Mouse (Mus musculus): Measurements from ENCODE around the gene Optc. TPM values are rescaled to one million over a fixed set of nuclear protein-coding genes. Genes with fewer than 3 reads are reported as not detected.

Gene Optc
- polyA plus RNA-seq, 1 experiment from 2014 or later: 3.0 TPM

DNA sequence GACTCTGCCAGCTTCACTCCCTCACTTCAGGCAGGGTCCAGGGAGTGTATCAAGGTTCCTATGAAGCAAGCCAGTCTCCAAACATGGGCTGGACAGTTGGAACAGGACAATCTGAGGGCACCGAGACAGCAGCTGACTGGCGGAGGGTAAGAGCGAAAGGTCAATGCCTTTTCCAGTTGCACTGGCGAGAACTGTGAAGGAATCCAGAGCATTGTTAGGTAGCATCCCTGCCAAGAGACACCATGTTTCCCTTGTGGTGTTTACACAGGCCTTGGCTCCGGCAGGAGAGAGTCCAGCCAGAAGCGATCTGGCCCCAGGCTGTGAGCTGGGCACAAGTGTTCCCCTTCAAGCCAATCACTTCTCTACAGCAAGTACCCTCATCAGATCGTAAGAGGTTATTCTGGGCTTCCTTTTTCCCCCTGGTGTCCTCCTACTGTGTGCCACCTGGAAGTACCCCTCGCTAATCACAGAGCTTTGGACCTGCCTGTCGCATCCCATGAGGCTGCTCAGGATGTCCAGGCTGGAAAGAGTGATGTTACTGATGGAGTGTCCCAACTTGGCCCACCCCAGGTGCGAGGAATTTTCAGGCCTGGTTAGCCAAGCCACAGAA is 26.7 kb upstream of the Optc start:
- H3K4me1 ChIP-seq (replicated peaks): no peaks in the 10 kb centered on the region
- no peaks in the 10 kb centered on the region for H3K27me3 ChIP-seq
- no peak overlapping the region for H3K4me3 ChIP-seq
- no peak overlapping the region for H3K27ac ChIP-seq (replicated peaks)
- ATAC-seq (ENCODE audit: low FRiP score, low read depth): no peak
- no peaks in the 10 kb centered on the region for H3K9me3 ChIP-seq
- no peak overlapping the region for H3K4me2 ChIP-seq
- WGBS: 76% methylated on average over 10 of the region's 10 CpGs
- no peak overlapping the region for H3K9ac ChIP-seq
- no peaks in the 10 kb centered on the region for H3K36me3 ChIP-seq

DNA sequence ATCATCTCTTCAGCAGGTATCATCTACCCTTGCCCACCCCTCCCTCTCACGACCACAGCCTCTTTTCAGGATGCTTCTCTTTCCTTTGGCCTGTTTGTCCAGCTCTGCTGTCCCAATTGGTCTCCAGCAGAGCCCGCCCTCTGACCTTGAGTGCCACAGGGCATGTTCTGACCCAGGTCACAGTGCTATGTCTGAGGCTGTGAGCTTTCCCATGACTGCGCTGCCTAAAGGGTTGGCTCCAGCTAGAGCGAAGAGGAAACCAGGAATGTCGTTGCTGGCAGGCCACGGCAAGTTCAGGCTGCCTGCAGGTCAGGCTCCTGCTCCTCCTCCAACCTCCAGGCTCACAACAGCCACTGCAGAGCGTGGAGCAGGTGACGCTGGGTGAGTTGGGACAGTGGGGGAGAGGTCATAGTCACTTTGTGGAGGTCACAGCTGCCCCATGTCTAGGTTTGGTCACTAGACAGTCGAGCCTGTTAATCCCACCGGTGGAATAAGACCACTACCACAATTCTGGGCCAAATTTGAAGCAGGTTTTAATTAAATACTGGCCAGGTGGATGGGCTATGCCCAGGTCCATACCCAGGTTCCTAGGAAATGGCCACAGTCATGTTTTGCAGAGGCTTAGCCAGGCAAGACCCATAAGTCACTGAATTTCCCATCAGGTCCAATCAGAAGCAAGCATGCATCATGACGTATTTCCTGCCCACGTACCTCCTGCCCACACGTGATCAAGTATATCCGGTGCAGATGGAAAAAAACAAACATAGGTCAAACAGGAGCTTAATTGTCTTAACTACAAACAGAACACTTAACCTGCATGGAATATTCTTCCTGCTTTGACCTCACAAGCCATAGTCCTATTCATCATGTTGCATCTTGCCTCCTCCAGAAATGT is 25.7 kb upstream of the Optc start:
- H3K9me3 ChIP-seq: no peaks in the 10 kb centered on the region
- no peak overlapping the region for H3K27ac ChIP-seq (replicated peaks)
- H3K36me3 ChIP-seq: no peaks in the 10 kb centered on the region
- H3K4me2 ChIP-seq: no peak overlapping the region
- H3K4me3 ChIP-seq: no peak overlapping the region
- ATAC-seq (ENCODE audit: low FRiP score, low read depth): no peak
- H3K4me1 ChIP-seq (replicated peaks): no peaks in the 10 kb centered on the region
- no peak overlapping the region for H3K9ac ChIP-seq
- no peaks in the 10 kb centered on the region for H3K27me3 ChIP-seq
- WGBS: 72% methylated on average over 14 of the region's 14 CpGs

DNA sequence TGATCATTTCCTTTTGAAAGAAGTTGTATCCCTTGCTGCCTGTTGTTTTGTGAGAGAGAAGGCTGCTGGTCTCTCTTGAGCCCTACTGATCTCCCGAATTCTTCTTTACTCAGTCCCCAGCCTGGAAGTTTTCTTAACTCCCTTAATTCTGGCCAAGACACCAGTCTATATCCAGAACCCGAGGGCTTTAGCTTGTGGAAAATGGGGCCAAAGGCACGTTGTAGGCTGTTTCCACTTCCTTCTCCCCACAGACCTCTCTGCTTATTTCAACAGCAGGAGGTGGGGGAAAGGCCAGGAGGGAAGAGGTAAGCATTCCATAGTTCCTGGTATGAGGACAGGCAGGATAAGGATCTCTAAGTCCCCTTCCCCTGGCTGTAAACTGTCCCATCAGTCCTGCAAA is 22.2 kb upstream of the Optc start:
- 56% methylated on average over 3 of the region's 3 CpGs for WGBS
- no peak for ATAC-seq (ENCODE audit: low FRiP score, low read depth)

DNA sequence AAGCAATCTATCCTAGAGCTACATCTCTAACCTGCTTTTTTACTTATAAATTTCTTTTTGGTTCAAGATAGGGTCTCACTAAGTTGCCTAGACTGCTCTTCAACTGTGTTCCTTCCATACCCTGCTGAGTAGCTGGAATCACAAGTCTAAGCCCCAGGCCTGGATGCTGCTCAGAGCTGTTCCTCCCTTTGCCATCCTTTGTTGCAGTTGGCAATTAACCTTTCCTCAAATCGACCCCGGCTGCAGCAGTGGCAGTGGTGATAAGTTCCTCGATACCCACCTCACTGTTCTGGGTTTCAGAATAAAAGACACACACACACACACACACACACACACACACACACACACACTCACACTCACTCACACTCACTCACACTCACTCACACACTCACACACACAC is 17.4 kb upstream of the Optc start:
- H3K36me3 ChIP-seq: no peaks in the 10 kb centered on the region
- H3K27me3 ChIP-seq: no peaks in the 10 kb centered on the region
- H3K9ac ChIP-seq: no peak overlapping the region
- no peaks in the 10 kb centered on the region for H3K9me3 ChIP-seq
- H3K4me2 ChIP-seq: no peak overlapping the region
- peaks cover 24% of the 10 kb centered on the region for H3K4me1 ChIP-seq (replicated peaks)
- no peak for ATAC-seq (ENCODE audit: low FRiP score, low read depth)
- H3K4me3 ChIP-seq: no peak overlapping the region
- no peak overlapping the region for H3K27ac ChIP-seq (replicated peaks)
- WGBS: 88% methylated on average over 3 of the region's 3 CpGs

More for the DNA sequence above, 22.2 kb upstream of the Optc start:
- H3K27ac ChIP-seq (replicated peaks): no peak overlapping the region
- H3K4me2 ChIP-seq: no peak overlapping the region
- no peak overlapping the region for H3K4me3 ChIP-seq
- no peaks in the 10 kb centered on the region for H3K36me3 ChIP-seq
- no peaks in the 10 kb centered on the region for H3K4me1 ChIP-seq (replicated peaks)
- H3K9me3 ChIP-seq: no peaks in the 10 kb centered on the region
- H3K9ac ChIP-seq: no peak overlapping the region
- no peaks in the 10 kb centered on the region for H3K27me3 ChIP-seq

DNA sequence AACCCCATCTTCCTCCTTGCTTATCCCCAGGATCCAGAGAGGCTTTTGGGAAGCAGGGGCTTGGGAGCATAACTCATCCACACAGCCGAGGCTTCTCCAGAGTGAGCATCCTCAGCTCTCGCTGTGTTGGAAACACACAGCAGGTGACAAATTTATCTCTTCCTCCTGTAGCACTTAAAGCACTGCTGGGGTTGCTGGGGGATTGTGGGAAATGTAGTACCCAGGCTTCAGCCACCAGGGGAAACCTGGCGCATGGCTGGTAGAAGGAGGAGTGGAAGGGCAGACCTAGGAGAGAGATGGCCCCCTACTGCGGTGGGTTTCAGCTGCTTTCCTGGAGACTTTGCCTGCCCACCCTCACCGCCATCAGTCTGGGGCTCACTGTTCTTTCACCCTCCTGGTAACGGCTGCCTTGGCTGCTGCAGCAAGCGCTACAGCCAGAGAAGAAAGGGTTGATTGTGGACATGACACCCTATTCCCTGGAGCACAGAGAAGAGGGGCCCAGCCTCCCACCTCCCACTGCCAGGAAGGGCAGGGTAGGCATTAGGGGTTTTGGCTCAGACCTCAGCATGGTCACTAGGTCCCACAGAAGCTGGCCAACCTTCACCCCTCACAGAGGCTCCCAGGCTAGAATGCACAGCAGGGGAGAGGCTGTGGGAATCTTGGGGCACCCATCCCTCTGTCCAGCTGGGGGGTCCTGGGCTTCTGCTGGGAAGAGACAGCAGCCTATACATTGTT is 16.5 kb upstream of the Optc start:
- 24% methylated on average over 7 of the region's 7 CpGs for WGBS
- no peak overlapping the region; the same call in 1 of the 2 replicates for H3K4me3 ChIP-seq
- peak; percentile 61; the same call in 1 of the 2 replicates for ATAC-seq (ENCODE audit: low FRiP score, low read depth)
- peak overlapping the region; percentile 40 for H3K4me2 ChIP-seq
- H3K9ac ChIP-seq: no peak overlapping the region
- no peaks in the 10 kb centered on the region for H3K27me3 ChIP-seq
- peaks cover 24% of the 10 kb centered on the region for H3K4me1 ChIP-seq (replicated peaks)
- no peaks in the 10 kb centered on the region for H3K36me3 ChIP-seq
- H3K27ac ChIP-seq (replicated peaks): peak overlapping the region; percentile 14; the same call in 1 of the 2 replicates
- no peaks in the 10 kb centered on the region for H3K9me3 ChIP-seq

DNA sequence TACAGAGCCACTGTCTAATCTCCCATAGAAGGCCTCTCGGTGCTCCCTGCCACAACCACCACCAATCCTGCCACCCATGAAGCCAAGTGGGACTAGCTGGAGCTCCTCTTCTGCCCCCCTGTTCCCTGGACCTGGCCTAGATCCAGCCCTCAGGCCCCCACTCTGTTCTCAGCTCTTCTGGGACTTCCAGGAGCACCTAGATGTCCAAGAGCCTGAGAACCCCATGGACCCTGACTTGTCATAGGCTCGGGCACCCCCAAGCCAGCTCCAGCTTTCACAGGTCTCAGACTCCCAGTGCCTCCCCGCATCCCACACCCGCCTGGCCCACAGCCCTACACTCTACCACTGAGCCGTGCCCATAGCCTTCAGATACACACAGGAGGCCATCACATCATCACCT is 15.3 kb upstream of the Optc start:
- H3K9ac ChIP-seq: no peak overlapping the region
- H3K4me3 ChIP-seq: no peak overlapping the region
- WGBS: 96% methylated on average over 5 of the region's 5 CpGs
- H3K9me3 ChIP-seq: no peaks in the 10 kb centered on the region
- no peak overlapping the region for H3K4me2 ChIP-seq
- ATAC-seq (ENCODE audit: low FRiP score, low read depth): no peak
- H3K27ac ChIP-seq (replicated peaks): no peak overlapping the region
- H3K36me3 ChIP-seq: no peaks in the 10 kb centered on the region
- no peaks in the 10 kb centered on the region for H3K27me3 ChIP-seq
- peaks cover 26% of the 10 kb centered on the region for H3K4me1 ChIP-seq (replicated peaks)

DNA sequence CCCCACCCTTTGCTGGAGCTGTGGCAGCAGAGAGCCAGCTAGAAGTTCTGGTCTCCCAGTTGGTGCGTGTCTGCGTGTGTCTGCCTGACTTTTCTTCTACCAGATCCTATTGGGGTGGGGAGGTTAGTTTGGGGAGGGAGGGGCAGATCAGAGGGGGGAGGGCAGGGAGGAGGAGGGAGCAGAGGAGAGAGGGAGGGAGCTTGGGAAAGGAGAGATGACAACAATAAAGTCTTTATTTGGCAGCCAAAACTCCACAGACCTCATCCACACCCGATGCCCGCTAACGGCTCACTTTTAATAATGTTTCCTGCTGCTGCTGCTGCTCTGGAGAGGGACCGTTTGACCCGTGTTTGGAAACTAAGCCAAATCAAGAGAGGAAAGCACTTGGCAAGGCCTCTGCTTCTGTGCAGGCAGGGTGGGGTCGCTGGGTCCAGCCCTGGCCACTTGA is 13.5 kb upstream of the Optc start, which contains the start of gene Prelp:
TSS of gene Prelp (minus strand) at position 111 of the 448 bp plus-strand sequence.
- Histone ChIP-seq H3K36me3 (no peaks in the 10 kb centered on the region), H3K4me3 (peak within 1 kb of the TSS; percentile 16; the same call in 1 of the 2 replicates), H3K9ac (no peak within 1 kb of the TSS), H3K27me3 (no peaks in the 10 kb centered on the region), H3K4me2 (peak within 1 kb of the TSS; percentile 36), H3K27ac (replicated peaks) (peak within 1 kb of the TSS; percentile 70), H3K4me1 (replicated peaks) (peaks cover 36% of the 10 kb centered on the region), H3K9me3 (no peaks in the 10 kb centered on the region)
- ATAC-seq (ENCODE audit: low FRiP score, low read depth): peak; percentile 29; the same call in 1 of the 2 replicates
- WGBS: 10% methylated on average over 8 of the region's 8 CpGs

DNA sequence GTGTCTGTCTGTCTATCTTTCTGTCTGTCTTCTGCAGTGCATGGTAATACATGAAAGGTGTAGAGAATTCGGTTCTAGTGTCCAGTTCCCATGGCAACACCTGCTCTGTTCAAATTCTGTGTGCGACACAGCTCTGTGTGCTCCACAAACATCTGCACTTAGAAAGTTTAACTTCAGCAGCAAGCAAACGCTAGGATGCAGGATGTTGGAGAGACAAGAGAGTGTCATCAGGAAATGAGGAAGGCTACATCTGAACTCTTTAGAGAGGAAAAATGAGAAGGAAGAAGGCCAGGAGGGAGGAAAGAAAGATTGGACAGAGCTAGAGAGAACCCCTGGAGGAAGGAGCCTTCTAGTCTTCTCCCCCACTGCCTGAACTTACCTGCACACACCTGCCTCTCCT is 13.1 kb upstream of the Optc start:
- no peak overlapping the region for H3K9ac ChIP-seq
- H3K4me1 ChIP-seq (replicated peaks): peaks cover 41% of the 10 kb centered on the region
- no peaks in the 10 kb centered on the region for H3K9me3 ChIP-seq
- peak overlapping the region; percentile 16; the same call in 1 of the 2 replicates for H3K4me3 ChIP-seq
- 18% methylated on average over 3 of the region's 3 CpGs for WGBS
- H3K4me2 ChIP-seq: peak overlapping the region; percentile 36
- H3K27me3 ChIP-seq: no peaks in the 10 kb centered on the region
- no peaks in the 10 kb centered on the region for H3K36me3 ChIP-seq
- ATAC-seq (ENCODE audit: low FRiP score, low read depth): no peak
- peak overlapping the region; percentile 70 for H3K27ac ChIP-seq (replicated peaks)

DNA sequence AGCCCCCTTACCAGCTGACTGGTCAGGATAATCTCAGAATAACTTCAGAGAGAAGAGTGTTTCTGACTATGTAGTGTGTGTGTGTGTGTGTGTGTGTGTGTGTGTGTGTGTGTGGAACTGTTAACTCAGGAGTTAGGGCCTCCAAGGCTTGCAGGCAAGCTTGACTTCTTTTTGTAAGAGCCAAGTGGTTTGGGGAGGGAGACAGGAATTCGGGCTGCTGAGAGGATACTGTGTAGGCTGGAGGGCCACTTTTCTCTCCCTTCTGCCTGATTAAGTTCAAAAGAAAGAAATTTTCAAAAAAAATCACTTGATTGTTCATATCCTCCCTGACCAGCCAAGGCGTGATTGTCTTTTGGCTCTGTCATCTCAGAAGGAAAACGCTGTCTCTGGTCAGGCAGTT is 12.6 kb upstream of the Optc start:
- Histone ChIP-seq H3K4me3 (no peak overlapping the region), H3K27ac (replicated peaks) (peak overlapping the region; percentile 70), H3K4me2 (peak overlapping the region; percentile 36), H3K27me3 (no peaks in the 10 kb centered on the region), H3K4me1 (replicated peaks) (peaks cover 43% of the 10 kb centered on the region), H3K9me3 (no peaks in the 10 kb centered on the region), H3K9ac (no peak overlapping the region), H3K36me3 (no peaks in the 10 kb centered on the region)
- ATAC-seq (ENCODE audit: low FRiP score, low read depth): no peak
- 19% methylated on average over 3 of the region's 3 CpGs for WGBS

DNA sequence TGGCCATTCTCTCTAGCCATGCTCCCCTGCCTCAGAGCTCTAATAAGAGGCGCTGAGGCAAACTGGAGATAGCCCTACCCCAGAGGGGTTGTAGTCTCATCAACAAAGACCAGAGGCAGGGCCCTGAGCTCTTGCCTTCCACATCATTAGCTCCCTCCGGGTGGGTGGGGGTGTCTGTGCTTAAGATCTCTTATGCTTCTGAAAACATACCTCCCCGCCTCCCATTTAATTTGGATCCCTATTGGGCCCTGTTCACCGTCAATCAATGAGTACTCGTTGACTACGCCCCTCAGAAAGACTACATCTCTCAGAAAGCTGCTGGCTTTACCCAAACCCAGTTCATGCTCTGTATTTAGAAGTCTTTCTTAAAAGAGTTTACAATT is 10.3 kb upstream of the Optc start:
- ATAC-seq (ENCODE audit: low FRiP score, low read depth): 0 out of 2 replicates have a peak, but pooled peaks have one; percentile 9
- Histone ChIP-seq H3K9ac (no peak overlapping the region), H3K36me3 (no peaks in the 10 kb centered on the region), H3K9me3 (no peaks in the 10 kb centered on the region), H3K27ac (replicated peaks) (peak overlapping the region; percentile 27), H3K4me1 (replicated peaks) (peaks cover 35% of the 10 kb centered on the region), H3K4me2 (peak overlapping the region; percentile 13), H3K27me3 (no peaks in the 10 kb centered on the region), H3K4me3 (no peak overlapping the region)
- WGBS: 41% methylated on average over 6 of the region's 6 CpGs

DNA sequence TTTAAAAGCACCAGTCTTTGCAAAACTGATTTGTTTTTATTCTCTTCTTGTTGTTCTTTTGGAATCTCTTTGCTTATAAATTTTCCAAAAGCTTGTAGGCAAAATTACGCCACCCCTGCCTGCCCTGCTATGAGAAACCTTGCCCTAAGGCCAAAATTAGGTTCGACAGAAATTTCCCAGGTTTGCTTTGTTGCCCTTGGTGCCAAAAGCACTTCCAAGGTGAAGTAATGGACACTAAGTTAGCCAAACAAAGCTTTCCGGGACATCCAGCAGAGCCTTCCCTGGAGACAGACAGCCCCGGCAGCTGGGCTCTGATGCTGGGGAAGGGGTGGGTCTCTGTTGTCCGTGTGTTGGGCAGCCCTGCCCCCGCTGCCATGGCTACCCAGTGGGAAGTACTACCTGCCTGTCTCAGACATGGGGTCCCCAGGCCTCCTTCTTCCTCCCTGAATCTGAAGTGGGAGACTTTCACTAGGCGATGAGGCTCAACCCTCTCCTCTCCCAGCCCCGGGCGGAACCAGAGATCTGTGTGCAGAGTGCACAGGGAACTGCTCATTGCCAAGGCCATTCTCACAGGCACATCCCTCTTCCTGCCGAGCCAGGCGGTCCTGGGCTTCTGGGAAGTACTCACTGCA is 9.8 kb upstream of the Optc start:
- H3K36me3 ChIP-seq: no peaks in the 10 kb centered on the region
- no peak overlapping the region for H3K9ac ChIP-seq
- H3K4me2 ChIP-seq: peak overlapping the region; percentile 13
- 0 out of 2 replicates have a peak, but pooled peaks have one; percentile 7 for ATAC-seq (ENCODE audit: low FRiP score, low read depth)
- H3K27ac ChIP-seq (replicated peaks): peak overlapping the region; percentile 27
- H3K4me3 ChIP-seq: no peak overlapping the region
- H3K9me3 ChIP-seq: no peaks in the 10 kb centered on the region
- 29% methylated on average over 11 of the region's 11 CpGs for WGBS
- peaks cover 35% of the 10 kb centered on the region for H3K4me1 ChIP-seq (replicated peaks)
- no peaks in the 10 kb centered on the region for H3K27me3 ChIP-seq
